Mouse (Mus musculus) large intestine, adult 2 months (tissue): ENCODE measurements around the gene Atg2b. TPM values are rescaled to one million over a fixed set of nuclear protein-coding genes. Genes with fewer than 3 reads are reported as not detected.
A peak's percentile ranks its signal among the peaks of the same experiment; 100 is the strongest.

ENCODE experiments used
- DNase-seq: peaks from one replicate; pipeline ENCODE4 v3.0.0-alpha.2; 2012; ENCODE audit warnings: low read depth, low spot score
- WGBS: fragments of 180-500 bp; shearing (Covaris S2); methylation state at CpG from one replicate; pipeline ENCODE4 v1.1.7; 2018; 5-methylcytosine and 5-hydroxymethylcytosine counted together
- polyA plus RNA-seq: library from polyadenylated mRNA; depleted of rRNA; stranded (reverse); fragments of >200 nt; gene quantifications from 2 replicates; pipeline ENCODE4 v1.2.3, GENCODE M21; 2012; rRNA removed

Gene Atg2b
- polyA plus RNA-seq, 1 experiment, result 11.8 TPM

- 47% methylated on average over 6 of the region's 6 CpGs for WGBS
Observed at GRCm38 (mm10) chr12:105601586-105601985, 83.4 kb downstream of the Atg2b start.

GRCm38 (mm10) chr12:105599098-105599497, 85.9 kb downstream of the Atg2b start:
- WGBS, result 41% methylated on average over 5 of the region's 5 CpGs
- DNase-seq, result no peak

More at GRCm38 (mm10) chr12:105601586-105601985, 83.4 kb downstream of the Atg2b start:
- no peak for DNase-seq

GRCm38 (mm10) chr12:105598503-105598902, 86.5 kb downstream of the Atg2b start:
- no peak for DNase-seq
- 62% methylated on average over 10 of the region's 10 CpGs for WGBS

GRCm38 (mm10) chr12:105597135-105597534, 87.9 kb downstream of the Atg2b start:
- DNase-seq, result no peak
- WGBS, result 76% methylated on average over 8 of the region's 8 CpGs

GRCm38 (mm10) chr12:105593471-105593870, 91.5 kb downstream of the Atg2b start:
- DNase-seq, result no peak
- WGBS, result 50% methylated on average over 4 of the region's 4 CpGs

- 92% methylated on average over 23 of the region's 23 CpGs for WGBS
- DNase-seq, result no peak
Observed at GRCm38 (mm10) chr12:105592361-105592761, 92.7 kb downstream of the Atg2b start.

- no peak for DNase-seq
- WGBS, result 66% methylated on average over 7 of the region's 7 CpGs
Observed at GRCm38 (mm10) chr12:105590786-105591185, 94.2 kb downstream of the Atg2b start.

- no peak for DNase-seq
- 70% methylated on average over 8 of the region's 8 CpGs for WGBS
Observed at GRCm38 (mm10) chr12:105587526-105587925, 97.5 kb downstream of the Atg2b start.

GRCm38 (mm10) chr12:105584851-105585250, 100.2 kb downstream of the Atg2b start:
- DNase-seq, result peak; percentile 10
- 17% methylated on average over 12 of the region's 12 CpGs for WGBS

GRCm38 (mm10) chr12:105583484-105583883, 101.5 kb downstream of the Atg2b start:
- 11% methylated on average over 2 of the region's 2 CpGs for WGBS
- peak; percentile 10 for DNase-seq

GRCm38 (mm10) chr12:105582486-105582885, 102.5 kb downstream of the Atg2b start:
- WGBS, result 59% methylated on average over 9 of the region's 9 CpGs
- no peak for DNase-seq

GRCm38 (mm10) chr12:105580490-105580889, 104.5 kb downstream of the Atg2b start:
- no peak for DNase-seq
- WGBS, result 68% methylated on average over 17 of the region's 17 CpGs

GRCm38 (mm10) chr12:105574356-105574755, 110.7 kb downstream of the Atg2b start:
- WGBS, result 80% methylated on average over 4 of the region's 4 CpGs
- DNase-seq, result no peak

GRCm38 (mm10) chr12:105572622-105573021, 112.4 kb downstream of the Atg2b start:
- 70% methylated on average over 2 of the region's 2 CpGs for WGBS
- no peak for DNase-seq

GRCm38 (mm10) chr12:105571867-105572266, 113.1 kb downstream of the Atg2b start:
- no peak for DNase-seq
- WGBS, result 74% methylated on average over 3 of the region's 3 CpGs

Other genes starting within 250 kb of the Atg2b start
- gene D430019H16Rik, start 231.4 kb downstream of the Atg2b start, polyA plus RNA-seq, result 1.2 TPM in 2 replicates
- 6.0 and 9.0 TPM in 2 replicates for gene Bdkrb2, start 122.0 kb downstream of the Atg2b start, polyA plus RNA-seq
- gene Bdkrb1, start 82.1 kb downstream of the Atg2b start, polyA plus RNA-seq, result 1.6 and 2.1 TPM in 2 replicates
- gene Gskip, start 382 bp downstream of the Atg2b start, polyA plus RNA-seq, result 15.0 and 17.0 TPM in 2 replicates
- 0.18 and 0.47 TPM in 2 replicates for gene Ak7, start 20.8 kb upstream of the Atg2b start, polyA plus RNA-seq
- gene Papola, start 99.5 kb upstream of the Atg2b start, polyA plus RNA-seq, result 44.6 and 54.1 TPM in 2 replicates